Mouse (Mus musculus): ENCODE measurements around the gene Sla2. TPM values are rescaled to one million over a fixed set of nuclear protein-coding genes. Genes with fewer than 3 reads are reported as not detected.
"Not testable (repeated sequence)": the region's sequence is repeated elsewhere in the genome, so short reads cannot be mapped to it uniquely, and the experiment has no call there.

Sla2 gene
- total RNA-seq (2021): under 1 TPM; 0.25 to 0.50 TPM

- DNase-seq: no peak
Observed at GRCm38 (mm10) chr2:156887017-156887416, at the start of gene Sla2. Gene Sla2 (minus strand): TSS chr2:156887192.

- DNase-seq: no peak
Observed at GRCm38 (mm10) chr2:156935005-156935404, 48.0 kb upstream of the Sla2 start.

- DNase-seq: no peak
Observed at GRCm38 (mm10) chr2:156933426-156933825, 46.4 kb upstream of the Sla2 start.

GRCm38 (mm10) chr2:156931421-156931820 is 44.4 kb upstream of the Sla2 start:
- DNase-seq: no peak

- no peak for DNase-seq
Observed at GRCm38 (mm10) chr2:156930549-156930948, 43.6 kb upstream of the Sla2 start.

- DNase-seq: no peak
Observed at GRCm38 (mm10) chr2:156929519-156930120, 42.6 kb upstream of the Sla2 start.

GRCm38 (mm10) chr2:156928606-156929005 is 41.6 kb upstream of the Sla2 start:
- DNase-seq: no peak

- DNase-seq: no peak
Observed at GRCm38 (mm10) chr2:156927663-156928062, 40.7 kb upstream of the Sla2 start.

GRCm38 (mm10) chr2:156925611-156926010 is 38.6 kb upstream of the Sla2 start:
- DNase-seq: not testable (repeated sequence)

GRCm38 (mm10) chr2:156925075-156925474 is 38.1 kb upstream of the Sla2 start:
- not testable (repeated sequence) for DNase-seq

GRCm38 (mm10) chr2:156924210-156924898 is 37.4 kb upstream of the Sla2 start:
- DNase-seq: no peak

- DNase-seq: no peak
Observed at GRCm38 (mm10) chr2:156923057-156923456, 36.1 kb upstream of the Sla2 start.

GRCm38 (mm10) chr2:156919796-156920195 is 32.8 kb upstream of the Sla2 start:
- DNase-seq: no peak

GRCm38 (mm10) chr2:156919191-156919590 is 32.2 kb upstream of the Sla2 start:
- not testable (repeated sequence) for DNase-seq

- DNase-seq: no peak
Observed at GRCm38 (mm10) chr2:156918562-156918961, 31.6 kb upstream of the Sla2 start.

GRCm38 (mm10) chr2:156916419-156917125 is 29.6 kb upstream of the Sla2 start:
- DNase-seq: no peak

- DNase-seq: no peak
Observed at GRCm38 (mm10) chr2:156915559-156915958, 28.6 kb upstream of the Sla2 start.

GRCm38 (mm10) chr2:156913191-156913590 is 26.2 kb upstream of the Sla2 start:
- DNase-seq: no peak

- DNase-seq: not testable (repeated sequence)
Observed at GRCm38 (mm10) chr2:156905931-156906330, 18.9 kb upstream of the Sla2 start.

GRCm38 (mm10) chr2:156904976-156905717 is 18.2 kb upstream of the Sla2 start:
- peak; percentile 47 to 65 for DNase-seq

- no peak for DNase-seq
Observed at GRCm38 (mm10) chr2:156903367-156903766, 16.4 kb upstream of the Sla2 start.

GRCm38 (mm10) chr2:156902411-156902810 is 15.4 kb upstream of the Sla2 start:
- not testable (repeated sequence) for DNase-seq

- DNase-seq: no peak
Observed at GRCm38 (mm10) chr2:156901883-156902282, 14.9 kb upstream of the Sla2 start.

All from layer of hippocampus, postnatal 36 days (tissue).